Mouse (Mus musculus) forebrain, postnatal 0 days (tissue): Measurements from ENCODE around the gene Tmem91. TPM values are rescaled to one million over a fixed set of nuclear protein-coding genes. Genes with fewer than 3 reads are reported as not detected.
A peak's percentile ranks its signal among the peaks of the same experiment; 100 is the strongest.

Experiments
- ATAC-seq: fragments of 200-750 bp; cut with Nextera tagmentation; 2 replicates; pipeline ENCODE4 v1.8.0; 2017; ENCODE audit warnings: mild to moderate bottlenecking, moderate library complexity
- DNase-seq: peaks from one replicate; pipeline ENCODE4 v3.0.0-alpha.2; 2015
- H3K27ac ChIP-seq: fragments of 300-500 bp; sonication (generic); 2 replicates; pipeline ENCODE4 v1.5.1; 2014; ENCODE audit warnings: low read depth, mild to moderate bottlenecking, antibody characterized with exemption, low read length, moderate library complexity, mixed read lengths
- H3K27me3 ChIP-seq: fragments of 300-500 bp; sonication (generic); 2 replicates; pipeline ENCODE4 v1.6.1; 2014; ENCODE audit warnings: mild to moderate bottlenecking, low read length, mixed read lengths; ENCODE audit not compliant: insufficient read depth
- H3K36me3 ChIP-seq: fragments of 300-500 bp; sonication (generic); 2 replicates; pipeline ENCODE4 v1.6.1; 2014; ENCODE audit warnings: mild to moderate bottlenecking, moderate library complexity; ENCODE audit not compliant: insufficient read depth
- H3K4me1 ChIP-seq: fragments of 300-500 bp; sonication (generic); 2 replicates; pipeline ENCODE4 v1.6.1; 2014; ENCODE audit warnings: antibody characterized with exemption; ENCODE audit not compliant: insufficient read depth
- H3K4me2 ChIP-seq: fragments of 300-500 bp; sonication (generic); 2 replicates; pipeline ENCODE4 v1.6.1; 2014; ENCODE audit warnings: low read depth, mild to moderate bottlenecking, moderate library complexity
- H3K4me3 ChIP-seq: fragments of 300-500 bp; sonication (generic); 2 replicates; pipeline ENCODE4 v1.5.1; 2014; ENCODE audit warnings: low read depth, low read length, mixed read lengths
- H3K9ac ChIP-seq: fragments of 300-500 bp; sonication (generic); 2 replicates; pipeline ENCODE4 v1.6.1; 2014; ENCODE audit warnings: mild to moderate bottlenecking
- H3K9me3 ChIP-seq: fragments of 300-500 bp; sonication (generic); 2 replicates; pipeline ENCODE4 v1.6.1; 2016; ENCODE audit warnings: low read length
- CTCF ChIP-seq: sonication (generic); IDR thresholded peaks from 2 replicates; pipeline ENCODE4 v1.5.1; 2016; ENCODE audit warnings: antibody characterized with exemption, control low read depth, low read depth
- WGBS: fragments of 180-500 bp; shearing (Covaris S2); extraction: QIAGEN DNeasy Blood & Tissue Kit; methylation state at CpG from one replicate; pipeline ENCODE4 v1.1.7; 2014; 5-methylcytosine and 5-hydroxymethylcytosine counted together
- polyA plus RNA-seq: library from polyadenylated mRNA; unstranded; fragments of >200 nt; fragmentation: Nextera tagmentation; extraction: Ambion mirVana; gene quantifications from 2 replicates; pipeline ENCODE4 v1.2.1, GENCODE M21; 2015
- total RNA-seq: library from RNA; depleted of rRNA; stranded (reverse); fragments of >200 nt; gene quantifications from 2 replicates; pipeline ENCODE4 v1.2.3, GENCODE M21; 2014

Gene Tmem91
- total and polyA plus RNA-seq, 2 experiments from 2014 or later = 40.3 to 61.4 TPM

DNA sequence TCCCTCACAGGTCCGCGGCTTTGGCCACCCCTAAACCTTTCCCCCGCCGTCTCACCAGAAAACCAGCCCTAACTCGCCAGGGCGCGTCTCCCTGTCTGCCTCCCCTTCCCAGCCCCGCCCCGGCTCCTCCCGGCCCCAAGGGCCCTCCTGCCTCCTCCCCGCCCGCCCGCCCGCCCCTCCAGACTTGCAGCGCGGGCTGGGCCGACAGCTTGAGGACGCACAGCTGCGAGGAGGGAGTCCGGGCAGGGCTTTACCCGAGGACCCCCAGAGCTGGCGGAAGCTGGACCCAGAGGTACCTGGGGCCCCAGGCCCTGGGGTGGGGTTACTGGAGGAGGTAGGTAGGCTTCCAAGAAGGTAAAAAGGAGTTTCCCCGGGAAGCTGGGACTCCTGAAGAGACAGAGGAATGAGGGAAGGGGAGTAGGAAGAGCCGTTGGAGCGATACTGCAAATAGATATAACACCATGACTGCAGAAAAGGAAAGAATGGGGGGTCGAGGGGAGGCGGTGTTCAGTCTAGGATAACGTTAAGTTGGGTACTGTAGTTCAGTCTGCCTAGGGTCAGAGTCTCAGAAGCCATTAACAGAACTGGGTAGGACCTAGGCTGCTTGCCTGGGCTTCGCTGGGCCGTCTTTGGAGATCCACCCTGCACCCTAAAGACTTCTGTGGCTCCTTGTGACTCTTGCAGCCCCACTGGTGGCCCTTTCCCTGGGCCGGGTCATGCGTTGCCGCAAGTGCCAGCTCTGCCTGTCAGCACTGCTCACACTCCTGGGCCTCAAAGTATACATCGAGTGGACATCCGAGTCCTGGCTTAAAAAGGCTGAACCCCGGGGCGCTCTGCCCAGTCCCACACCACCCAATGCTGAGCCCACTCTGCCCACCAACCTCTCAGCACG, 47.3 kb downstream of the Tmem91 start:
- ATAC-seq (peak; percentile 34; the same call in 1 of the 2 replicates), DNase-seq (no peak)
- Histone ChIP-seq H3K9me3 (no peaks in the 10 kb centered on the region), H3K27ac (no peak overlapping the region), H3K36me3 (peaks cover 47% of the 10 kb centered on the region), H3K4me3 (peak overlapping the region; percentile 11; the same call in 1 of the 2 replicates), H3K27me3 (no peaks in the 10 kb centered on the region; the same call in 1 of the 2 replicates), H3K4me1 (no peaks in the 10 kb centered on the region; the same call in 1 of the 2 replicates), H3K4me2 (peak overlapping the region; percentile 37), H3K9ac (peak overlapping the region; percentile 28; the same call in 1 of the 2 replicates)
- 21% methylated on average over 38 of the region's 38 CpGs for WGBS
- TF ChIP-seq CTCF = no peak

DNA sequence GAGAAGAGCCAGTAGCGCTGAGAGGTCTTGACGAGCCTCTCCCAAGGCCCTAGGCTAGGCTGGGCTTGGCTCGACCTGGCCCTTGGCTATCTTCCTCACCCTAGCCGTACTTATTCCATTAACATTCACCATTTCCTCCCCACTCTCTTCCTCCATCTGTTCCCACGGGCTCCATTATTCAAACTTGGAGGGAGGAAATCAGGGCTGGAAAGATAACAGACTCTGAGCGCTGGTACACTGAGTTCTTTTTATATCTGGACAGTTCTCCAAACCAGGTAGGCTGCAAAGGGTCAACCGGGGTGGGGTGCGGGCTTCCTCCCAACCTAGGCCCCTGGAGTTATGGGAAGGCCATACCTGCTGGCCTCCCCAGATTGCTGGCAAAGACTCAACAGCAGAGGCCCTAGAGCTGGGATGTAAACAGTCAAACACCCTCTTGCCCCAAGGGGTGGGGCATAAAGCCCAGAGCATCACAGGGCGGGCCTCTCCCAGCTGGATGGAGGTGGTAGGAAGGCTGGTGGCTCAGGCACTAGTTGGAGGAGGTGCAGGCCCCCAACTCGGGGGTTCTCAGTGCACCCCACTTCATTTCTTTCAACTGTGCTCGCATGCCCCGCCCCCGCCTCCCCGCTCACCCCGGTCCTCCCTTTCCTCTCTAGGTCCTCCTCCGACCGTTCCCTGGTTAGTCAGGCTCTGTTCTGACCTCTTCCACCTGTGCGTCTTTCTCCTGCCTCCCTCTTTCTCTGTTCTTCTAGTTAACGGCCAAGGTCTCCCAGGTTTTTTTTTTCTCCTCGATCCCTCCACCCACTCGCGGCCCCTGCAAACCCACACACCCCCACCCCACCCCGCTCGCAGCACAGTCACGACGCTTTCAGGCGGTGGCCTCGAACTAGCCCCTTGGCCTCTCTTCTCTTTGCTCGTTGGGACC, 48.2 kb downstream of the Tmem91 start, which contains the start of gene B3gnt8:
Gene B3gnt8, plus strand, starts transcription at position 146 of the 922 bp plus-strand sequence.
- Histone ChIP-seq H3K27me3 (no peaks in the 10 kb centered on the region; the same call in 1 of the 2 replicates), H3K4me2 (peak within 1 kb of the TSS; percentile 37), H3K9ac (peak within 1 kb of the TSS; percentile 28; the same call in 1 of the 2 replicates), H3K9me3 (no peaks in the 10 kb centered on the region), H3K4me1 (no peaks in the 10 kb centered on the region; the same call in 1 of the 2 replicates), H3K27ac (no peak within 1 kb of the TSS), H3K36me3 (peaks cover 48% of the 10 kb centered on the region), H3K4me3 (peak within 1 kb of the TSS; percentile 11; the same call in 1 of the 2 replicates)
- ATAC-seq = 0 out of 2 replicates have a peak, but pooled peaks have one; percentile 6
- WGBS = 23% methylated on average over 27 of the region's 29 CpGs
- TF ChIP-seq CTCF = no peak
- no peak for DNase-seq

DNA sequence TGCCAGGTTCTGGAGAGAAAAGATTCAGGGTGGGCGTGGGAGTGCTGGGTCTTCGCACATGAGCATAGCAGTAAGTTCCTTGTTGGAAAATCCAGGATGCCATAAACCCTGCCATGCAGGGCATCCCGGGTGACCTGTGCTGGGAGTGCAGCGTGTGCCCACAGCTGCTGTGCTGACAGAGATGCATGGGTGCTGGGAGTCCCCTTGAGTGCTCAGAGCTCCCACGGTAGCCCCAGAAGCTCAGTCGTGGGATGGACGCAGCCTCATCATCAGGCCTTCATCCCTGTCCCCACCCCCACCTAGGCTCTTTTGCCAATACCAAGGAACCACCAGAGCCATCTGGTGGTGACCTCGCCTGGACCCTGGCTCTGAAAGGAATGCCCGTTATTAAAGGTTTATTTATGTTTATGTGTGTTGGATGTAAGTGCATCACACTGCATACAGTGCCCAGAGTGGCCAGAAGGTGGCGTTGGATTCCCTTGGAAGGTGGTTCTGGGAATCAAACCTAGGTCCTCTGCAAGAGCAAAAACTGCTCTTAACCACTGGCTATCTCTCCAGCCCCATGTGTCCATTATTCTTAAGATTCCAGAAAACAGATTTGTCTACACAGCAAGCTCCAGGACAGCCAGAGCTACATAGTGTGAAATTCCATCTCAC, 49.2 kb downstream of the Tmem91 start:
- ATAC-seq (no peak), DNase-seq (peak; percentile 11)
- WGBS = 74% methylated on average over 10 of the region's 10 CpGs
- Histone ChIP-seq H3K27me3 (no peaks in the 10 kb centered on the region; the same call in 1 of the 2 replicates), H3K4me2 (no peak overlapping the region), H3K9ac (no peak overlapping the region), H3K4me1 (no peaks in the 10 kb centered on the region; the same call in 1 of the 2 replicates), H3K27ac (no peak overlapping the region), H3K4me3 (no peak overlapping the region), H3K36me3 (peaks cover 43% of the 10 kb centered on the region), H3K9me3 (no peaks in the 10 kb centered on the region)
- TF ChIP-seq CTCF = peak; percentile 53

DNA sequence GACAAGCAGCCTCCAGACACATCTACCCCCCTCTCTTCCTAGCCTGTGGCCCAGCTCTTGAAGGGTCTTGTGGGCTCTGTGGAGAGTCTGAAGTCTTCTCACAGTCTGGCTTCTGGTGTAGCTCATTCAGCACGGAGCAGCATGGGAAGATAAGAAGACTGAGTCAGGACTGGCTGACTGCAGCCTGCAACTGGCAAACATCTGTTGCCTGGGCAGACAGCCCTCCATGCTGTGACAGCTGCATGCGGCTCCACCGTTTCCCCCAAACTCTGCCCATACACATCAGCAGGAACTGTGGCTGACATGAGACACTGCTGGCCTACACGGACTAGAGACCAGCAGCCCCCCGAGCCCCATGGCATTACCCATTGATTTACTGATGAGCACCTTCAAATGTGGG, 50.1 kb downstream of the Tmem91 start:
- TF ChIP-seq CTCF = no peak
- no peak overlapping the region for H3K27ac ChIP-seq
- no peaks in the 10 kb centered on the region; the same call in 1 of the 2 replicates for H3K4me1 ChIP-seq
- no peak overlapping the region for H3K4me2 ChIP-seq
- DNase-seq (no peak), ATAC-seq (no peak)
- WGBS = 81% methylated on average over 5 of the region's 5 CpGs
- peaks cover 36% of the 10 kb centered on the region for H3K36me3 ChIP-seq
- no peaks in the 10 kb centered on the region; the same call in 1 of the 2 replicates for H3K27me3 ChIP-seq
- no peaks in the 10 kb centered on the region for H3K9me3 ChIP-seq
- H3K4me3 ChIP-seq = no peak overlapping the region
- H3K9ac ChIP-seq = no peak overlapping the region

DNA sequence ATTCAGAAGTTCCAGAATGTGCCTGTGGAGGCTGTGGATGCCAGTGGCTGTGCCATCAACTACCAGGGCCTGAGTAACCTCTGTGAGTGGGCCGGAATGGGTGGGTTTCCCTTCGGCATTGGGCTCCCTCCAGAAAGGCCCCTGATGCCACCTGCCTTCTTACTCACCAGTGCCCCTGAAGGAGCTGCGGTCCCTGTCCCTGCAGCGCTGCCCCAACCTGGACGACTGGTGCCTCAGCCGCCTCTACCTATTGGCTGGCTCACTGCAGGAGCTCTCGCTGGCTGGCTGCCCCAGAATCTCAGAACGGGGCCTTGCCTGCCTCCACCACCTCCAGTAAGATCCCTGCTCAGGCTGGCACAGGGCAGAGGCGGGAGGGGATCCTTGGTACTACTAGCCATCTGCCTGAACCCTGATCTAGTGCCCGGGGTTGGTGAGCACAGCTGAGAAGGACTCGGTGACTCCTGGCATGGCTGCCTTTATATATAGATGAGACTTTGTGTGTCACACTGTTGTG, 51.1 kb downstream of the Tmem91 start:
- no peaks in the 10 kb centered on the region; the same call in 1 of the 2 replicates for H3K4me1 ChIP-seq
- peaks cover 27% of the 10 kb centered on the region for H3K36me3 ChIP-seq
- no peaks in the 10 kb centered on the region for H3K9me3 ChIP-seq
- H3K9ac ChIP-seq = no peak overlapping the region
- TF ChIP-seq CTCF = no peak
- WGBS = 89% methylated on average over 11 of the region's 11 CpGs
- H3K4me2 ChIP-seq = no peak overlapping the region
- no peak overlapping the region for H3K4me3 ChIP-seq
- H3K27me3 ChIP-seq = no peaks in the 10 kb centered on the region; the same call in 1 of the 2 replicates
- no peak for DNase-seq
- H3K27ac ChIP-seq = no peak overlapping the region
- ATAC-seq = no peak

DNA sequence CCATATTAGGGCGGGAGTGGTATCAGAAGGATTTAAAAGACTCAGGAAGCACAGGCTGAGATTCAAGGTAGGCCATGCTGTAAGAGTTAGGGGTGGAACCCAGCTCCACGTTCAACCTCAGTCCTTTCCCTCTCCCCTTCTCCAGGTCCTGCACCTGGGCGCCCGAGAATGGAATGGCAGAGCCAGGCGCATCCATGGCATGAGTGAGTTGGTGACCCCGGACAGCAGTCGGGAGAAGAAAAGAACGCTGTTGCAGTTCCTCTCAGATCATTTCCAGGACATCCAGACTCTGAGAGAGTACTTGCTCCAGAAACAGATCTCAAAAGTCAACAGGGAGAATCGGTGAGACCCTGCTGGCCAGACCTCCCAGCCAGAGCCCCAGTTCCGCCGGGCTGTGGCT, 54.2 kb downstream of the Tmem91 start:
- WGBS = 92% methylated on average over 11 of the region's 11 CpGs
- H3K27me3 ChIP-seq = no peaks in the 10 kb centered on the region
- ATAC-seq (no peak), DNase-seq (no peak)
- no peak for TF ChIP-seq CTCF
- no peak overlapping the region for H3K27ac ChIP-seq
- H3K4me3 ChIP-seq = no peak overlapping the region
- no peaks in the 10 kb centered on the region for H3K4me1 ChIP-seq
- no peak overlapping the region for H3K4me2 ChIP-seq
- H3K9ac ChIP-seq = no peak overlapping the region
- H3K9me3 ChIP-seq = no peaks in the 10 kb centered on the region
- H3K36me3 ChIP-seq = peaks cover 27% of the 10 kb centered on the region
